Mouse (Mus musculus) embryonic facial prominence, embryonic 13.5 days (tissue): ENCODE data around the gene Kcmf1. TPM values are rescaled to one million over a fixed set of nuclear protein-coding genes. Genes with fewer than 3 reads are reported as not detected.

ENCODE experiments used
- ATAC-seq: fragments of 200-750 bp; cut with Nextera tagmentation; 2 replicates; pipeline ENCODE4 v1.8.0; 2017; ENCODE audit warnings: low read depth; ENCODE audit not compliant: insufficient number of reproducible peaks, insufficient read depth, low FRiP score, low TSS enrichment
- H3K27ac ChIP-seq: fragments of 300-500 bp; sonication (generic); 2 replicates; pipeline ENCODE4 v1.5.1; 2015; ENCODE audit warnings: moderate library complexity, mild to moderate bottlenecking, inconsistent platforms
- H3K27me3 ChIP-seq: fragments of 300-500 bp; sonication (generic); 2 replicates; pipeline ENCODE4 v1.6.1; 2015; ENCODE audit warnings: mild to moderate bottlenecking, inconsistent platforms
- H3K36me3 ChIP-seq: fragments of 300-500 bp; sonication (generic); 2 replicates; pipeline ENCODE4 v1.6.1; 2015; ENCODE audit warnings: mild to moderate bottlenecking, inconsistent platforms
- H3K4me1 ChIP-seq: fragments of 300-500 bp; sonication (generic); 2 replicates; pipeline ENCODE4 v1.6.1; 2015; ENCODE audit warnings: inconsistent platforms
- H3K4me2 ChIP-seq: fragments of 300-500 bp; sonication (generic); 2 replicates; pipeline ENCODE4 v1.6.1; 2015; ENCODE audit warnings: moderate library complexity, mild to moderate bottlenecking, inconsistent platforms
- H3K4me3 ChIP-seq: fragments of 300-500 bp; sonication (generic); 2 replicates; pipeline ENCODE4 v1.5.1; 2015; ENCODE audit warnings: mild to moderate bottlenecking, inconsistent platforms
- H3K9ac ChIP-seq: fragments of 300-500 bp; sonication (generic); 2 replicates; pipeline ENCODE4 v1.6.1; 2015; ENCODE audit warnings: mild to moderate bottlenecking, inconsistent platforms
- H3K9me3 ChIP-seq: fragments of 300-500 bp; sonication (generic); 2 replicates; pipeline ENCODE4 v1.6.1; 2016; ENCODE audit warnings: inconsistent platforms
- WGBS: fragments of 180-500 bp; shearing (Covaris S2); methylation state at CpG from one replicate; pipeline ENCODE4 v1.1.7; 2015; ENCODE audit warnings: mixed read lengths; 5-methylcytosine and 5-hydroxymethylcytosine counted together
- polyA plus RNA-seq: library from polyadenylated mRNA; unstranded; fragments of >200 nt; fragmentation: Nextera tagmentation; extraction: Ambion mirVana; gene quantifications from 2 replicates; pipeline ENCODE4 v1.2.1, GENCODE M21; 2015

The Kcmf1 gene
- polyA plus RNA-seq, 1 experiment from 2014 or later: 31.7 TPM

DNA sequence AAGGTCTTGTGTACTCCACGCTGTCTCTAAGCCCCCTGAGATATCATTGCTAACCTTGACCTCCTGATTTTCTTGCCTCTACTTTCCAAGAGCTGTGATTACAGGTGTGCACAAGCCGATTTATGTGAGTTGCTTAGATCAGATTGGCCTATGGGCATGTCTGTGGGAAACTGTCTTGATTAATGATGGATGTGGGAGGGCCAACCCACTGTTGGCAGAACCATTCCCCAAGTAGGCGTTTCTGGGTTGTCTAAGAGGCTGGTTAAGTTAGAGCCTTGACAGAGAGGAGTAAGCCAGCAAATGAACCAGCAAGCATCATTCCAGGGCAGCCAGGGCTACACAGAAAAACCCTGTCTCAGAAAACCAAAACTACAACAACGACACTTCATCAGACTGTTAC is 26.3 kb upstream of the Kcmf1 start:
- no peaks in the 10 kb centered on the region for H3K27me3 ChIP-seq
- no peaks in the 10 kb centered on the region for H3K9me3 ChIP-seq
- WGBS: 70% methylated on average over 4 of the region's 4 CpGs
- no peak overlapping the region for H3K4me3 ChIP-seq
- no peak overlapping the region for H3K9ac ChIP-seq
- no peak for ATAC-seq
- no peaks in the 10 kb centered on the region for H3K36me3 ChIP-seq
- H3K4me1 ChIP-seq: peaks cover 7% of the 10 kb centered on the region
- H3K4me2 ChIP-seq: no peak overlapping the region
- H3K27ac ChIP-seq: peak overlapping the region; percentile 55; the same call in 1 of the 2 replicates

GRCm38 (mm10) chr6:72923381-72923780 is 23.6 kb upstream of the Kcmf1 start:
- no peak overlapping the region for H3K4me2 ChIP-seq

DNA sequence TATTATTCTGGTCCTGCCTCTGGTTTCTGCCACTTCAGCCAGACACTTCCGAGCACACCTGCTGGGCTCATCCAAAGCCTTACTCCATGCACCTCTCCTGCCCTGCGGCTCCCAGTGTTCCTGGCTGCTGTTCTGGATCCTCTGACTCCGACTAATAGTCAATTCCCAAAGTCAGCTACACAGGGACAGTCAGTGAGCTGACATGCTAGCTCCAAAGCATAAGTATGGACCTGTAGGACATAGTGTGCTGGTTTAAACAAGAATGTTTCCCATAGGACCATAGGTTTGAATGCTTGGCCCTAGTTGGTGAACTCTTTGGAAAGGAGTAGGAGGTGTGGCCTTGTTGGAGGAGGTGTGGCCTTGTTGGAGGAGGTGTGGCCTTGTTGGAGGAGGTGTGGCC is 21.3 kb upstream of the Kcmf1 start:
- H3K4me1 ChIP-seq: no peaks in the 10 kb centered on the region
- no peaks in the 10 kb centered on the region for H3K9me3 ChIP-seq
- WGBS: 93% methylated on average over 3 of the region's 3 CpGs
- no peak overlapping the region for H3K4me2 ChIP-seq
- H3K27me3 ChIP-seq: no peaks in the 10 kb centered on the region
- no peak overlapping the region for H3K4me3 ChIP-seq
- no peaks in the 10 kb centered on the region for H3K36me3 ChIP-seq
- H3K27ac ChIP-seq: no peak overlapping the region
- ATAC-seq: no peak
- H3K9ac ChIP-seq: no peak overlapping the region

More at GRCm38 (mm10) chr6:72923381-72923780, 23.6 kb upstream of the Kcmf1 start:
- no peak overlapping the region for H3K4me3 ChIP-seq
- H3K9me3 ChIP-seq: no peaks in the 10 kb centered on the region
- H3K36me3 ChIP-seq: no peaks in the 10 kb centered on the region
- H3K27ac ChIP-seq: no peak overlapping the region
- no peak overlapping the region for H3K9ac ChIP-seq
- peaks cover 7% of the 10 kb centered on the region for H3K4me1 ChIP-seq
- ATAC-seq: no peak
- WGBS: 87% methylated on average over 8 of the region's 8 CpGs
- no peaks in the 10 kb centered on the region for H3K27me3 ChIP-seq

DNA sequence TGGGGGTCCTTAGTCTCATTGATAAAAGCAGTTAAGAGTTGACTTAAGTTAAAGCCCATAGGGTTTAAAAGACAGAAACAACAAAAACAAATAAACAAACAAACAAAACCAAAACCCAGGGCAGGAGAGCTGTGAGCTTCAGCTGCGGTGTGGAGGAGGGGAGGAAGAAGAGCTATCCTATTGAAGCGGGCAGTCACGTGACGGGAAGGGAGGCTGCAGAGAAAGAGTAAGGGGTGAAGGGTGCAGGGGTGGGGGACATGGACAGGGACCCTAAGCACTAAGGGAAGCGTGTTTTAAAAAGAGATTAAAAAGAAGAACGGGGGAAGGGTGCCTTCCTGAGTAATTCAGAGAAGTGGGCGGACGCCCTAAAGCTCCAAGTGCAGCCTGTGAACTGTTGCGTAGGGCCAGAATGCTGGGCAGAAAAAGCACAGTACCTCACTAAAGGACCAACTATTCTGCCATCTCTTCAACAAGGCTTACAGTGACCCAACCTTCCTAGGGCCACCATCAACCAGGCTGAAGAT is 18.8 kb upstream of the Kcmf1 start:
- no peaks in the 10 kb centered on the region for H3K36me3 ChIP-seq
- ATAC-seq: no peak
- H3K27me3 ChIP-seq: no peaks in the 10 kb centered on the region
- H3K4me2 ChIP-seq: no peak overlapping the region
- WGBS: 62% methylated on average over 9 of the region's 9 CpGs
- H3K9me3 ChIP-seq: no peaks in the 10 kb centered on the region
- no peak overlapping the region for H3K27ac ChIP-seq
- no peak overlapping the region for H3K9ac ChIP-seq
- H3K4me1 ChIP-seq: no peaks in the 10 kb centered on the region
- no peak overlapping the region for H3K4me3 ChIP-seq

- Histone ChIP-seq H3K36me3 (no peaks in the 10 kb centered on the region), H3K27ac (no peak overlapping the region), H3K4me1 (no peaks in the 10 kb centered on the region), H3K4me2 (no peak overlapping the region), H3K27me3 (no peaks in the 10 kb centered on the region), H3K9me3 (no peaks in the 10 kb centered on the region), H3K9ac (no peak overlapping the region), H3K4me3 (no peak overlapping the region)
- no peak for ATAC-seq
- 83% methylated on average over 7 of the region's 7 CpGs for WGBS
These were observed 16.6 kb upstream of the Kcmf1 start for GRCm38 (mm10) chr6:72916330-72916729.

DNA sequence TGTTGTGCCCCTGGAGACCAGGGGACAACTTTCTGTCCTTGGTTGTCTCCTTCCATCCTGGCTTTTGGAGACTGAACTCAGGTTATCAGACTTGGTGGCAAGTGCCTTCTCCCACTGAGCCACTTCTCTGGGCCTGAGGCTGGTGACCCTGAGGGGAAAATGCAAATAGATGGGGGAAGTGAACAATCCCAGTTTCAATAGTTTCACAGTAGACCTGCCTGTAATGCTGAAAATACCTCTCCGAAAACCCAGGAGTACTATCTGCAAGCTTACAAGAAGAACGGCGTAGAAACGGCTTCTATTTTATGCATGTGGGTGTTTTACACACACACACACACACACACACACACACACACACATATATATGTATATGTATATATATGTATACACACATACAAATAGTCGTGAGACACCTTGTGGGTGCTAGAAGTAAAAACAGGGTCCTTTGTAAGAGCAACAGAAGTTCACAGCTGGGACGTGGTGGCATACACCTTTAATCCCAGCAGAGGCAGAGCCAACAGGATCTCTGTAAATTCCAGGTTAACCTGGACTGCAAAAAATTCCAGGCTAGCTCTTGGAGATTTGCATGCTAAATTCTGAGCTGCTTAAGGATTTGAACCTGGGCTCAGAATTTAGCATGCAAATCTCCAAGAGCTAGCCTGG is 14.4 kb upstream of the Kcmf1 start:
- 79% methylated on average over 6 of the region's 6 CpGs for WGBS
- ATAC-seq: no peak
- Histone ChIP-seq H3K27me3 (no peaks in the 10 kb centered on the region), H3K27ac (no peak overlapping the region), H3K9ac (no peak overlapping the region), H3K4me3 (no peak overlapping the region), H3K9me3 (no peaks in the 10 kb centered on the region), H3K36me3 (no peaks in the 10 kb centered on the region), H3K4me2 (no peak overlapping the region), H3K4me1 (no peaks in the 10 kb centered on the region)

DNA sequence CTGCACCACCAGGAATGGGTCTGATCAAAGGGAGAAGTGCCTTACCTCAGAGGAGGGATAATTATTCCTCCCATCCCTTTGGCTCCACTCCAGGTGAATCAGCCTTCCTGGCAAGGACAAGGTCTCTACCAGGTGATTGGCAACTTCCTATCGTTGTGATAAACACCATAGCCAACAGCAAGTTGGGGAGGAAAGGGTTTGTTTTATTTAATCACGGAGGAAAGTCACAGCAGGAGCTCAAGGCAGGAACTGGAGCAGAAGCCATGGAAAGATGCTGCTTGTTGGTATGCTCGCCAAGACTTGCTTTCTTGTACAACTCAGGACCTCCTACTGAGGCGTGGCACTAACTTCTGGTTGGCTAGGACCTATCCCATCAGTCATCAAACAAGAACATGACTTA is 11.5 kb upstream of the Kcmf1 start:
- 59% methylated on average over 4 of the region's 4 CpGs for WGBS
- no peak overlapping the region for H3K4me2 ChIP-seq
- no peaks in the 10 kb centered on the region for H3K36me3 ChIP-seq
- H3K27ac ChIP-seq: no peak overlapping the region
- H3K9ac ChIP-seq: no peak overlapping the region
- H3K9me3 ChIP-seq: no peaks in the 10 kb centered on the region
- no peak for ATAC-seq
- no peak overlapping the region for H3K4me3 ChIP-seq
- H3K4me1 ChIP-seq: no peaks in the 10 kb centered on the region
- no peaks in the 10 kb centered on the region for H3K27me3 ChIP-seq

GRCm38 (mm10) chr6:72902254-72902990 is 2.6 kb upstream of the Kcmf1 start:
- Histone ChIP-seq H3K4me2 (no peak overlapping the region), H3K27ac (no peak overlapping the region), H3K36me3 (no peaks in the 10 kb centered on the region), H3K27me3 (no peaks in the 10 kb centered on the region), H3K4me3 (no peak overlapping the region), H3K9ac (no peak overlapping the region), H3K9me3 (no peaks in the 10 kb centered on the region), H3K4me1 (peaks cover 16% of the 10 kb centered on the region)
- no peak for ATAC-seq
- 83% methylated on average over 6 of the region's 6 CpGs for WGBS

DNA sequence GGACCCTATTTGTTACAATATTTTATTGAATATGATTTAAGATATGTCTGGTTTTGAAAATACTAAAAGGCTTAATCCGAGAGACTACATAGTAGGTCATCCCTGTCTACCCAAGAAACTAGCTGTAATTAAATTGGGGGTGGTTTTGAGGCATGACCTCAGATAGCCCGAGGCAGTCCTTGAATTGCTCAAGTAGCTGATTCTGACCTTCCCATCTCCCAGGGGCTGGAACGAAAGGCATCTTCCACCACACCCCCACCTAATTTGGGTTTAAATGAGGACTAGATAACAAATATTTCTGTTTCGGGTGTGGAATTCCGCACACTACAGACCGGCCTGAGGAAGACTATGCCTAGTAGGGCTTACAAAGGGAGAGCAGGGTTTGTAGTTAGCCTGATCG is 1.2 kb upstream of the Kcmf1 start:
- 38% methylated on average over 7 of the region's 7 CpGs for WGBS
- peak overlapping the region; percentile 98; the same call in 1 of the 2 replicates for H3K27ac ChIP-seq

DNA sequence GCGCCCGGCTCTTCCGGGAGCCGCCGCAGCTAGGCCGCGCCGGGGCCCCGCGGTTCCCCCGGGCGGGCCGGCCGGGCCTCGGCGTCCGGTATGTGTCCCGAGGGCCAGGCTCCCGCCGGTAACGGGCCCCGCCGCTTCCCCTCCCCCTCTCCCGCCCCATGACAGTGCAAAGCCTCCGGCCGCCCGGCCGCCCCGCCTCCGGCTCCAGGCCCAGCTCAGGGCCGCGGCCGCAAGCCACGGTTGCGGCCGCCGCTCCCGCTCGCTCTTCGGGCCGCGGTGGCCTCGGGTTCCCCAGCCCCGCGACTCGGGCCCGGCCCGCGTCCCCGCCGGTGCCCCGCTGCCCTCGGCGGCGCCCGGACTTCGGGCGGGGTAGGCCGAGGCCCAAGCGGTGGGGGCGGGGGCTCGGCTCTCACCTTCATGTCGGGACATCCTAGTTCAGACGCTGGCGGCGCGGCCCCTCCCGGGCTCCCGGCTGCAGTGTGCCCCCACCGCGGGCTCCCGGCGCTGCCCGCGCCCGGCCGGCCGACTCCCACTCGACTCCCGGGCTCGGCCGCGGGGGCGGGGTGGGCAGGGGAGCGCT is 488 bp downstream of the Kcmf1 start:
- peak; percentile 57 for ATAC-seq
- Histone ChIP-seq H3K9me3 (no peaks in the 10 kb centered on the region), H3K9ac (peak overlapping the region; percentile 99), H3K4me3 (peak overlapping the region; percentile 85), H3K4me2 (peak overlapping the region; percentile 74), H3K4me1 (peaks cover 36% of the 10 kb centered on the region), H3K36me3 (peaks cover 11% of the 10 kb centered on the region; the same call in 1 of the 2 replicates), H3K27ac (peak overlapping the region; percentile 98), H3K27me3 (no peaks in the 10 kb centered on the region)
- 0% methylated on average over 56 of the region's 85 CpGs for WGBS

More for the DNA sequence above, 1.2 kb upstream of the Kcmf1 start:
- Histone ChIP-seq H3K9ac (peak overlapping the region; percentile 99; the same call in 1 of the 2 replicates), H3K4me3 (peak overlapping the region; percentile 85), H3K9me3 (no peaks in the 10 kb centered on the region), H3K4me2 (peak overlapping the region; percentile 74), H3K36me3 (peaks cover 5% of the 10 kb centered on the region; the same call in 1 of the 2 replicates), H3K4me1 (peaks cover 29% of the 10 kb centered on the region), H3K27me3 (no peaks in the 10 kb centered on the region)
- no peak for ATAC-seq

DNA sequence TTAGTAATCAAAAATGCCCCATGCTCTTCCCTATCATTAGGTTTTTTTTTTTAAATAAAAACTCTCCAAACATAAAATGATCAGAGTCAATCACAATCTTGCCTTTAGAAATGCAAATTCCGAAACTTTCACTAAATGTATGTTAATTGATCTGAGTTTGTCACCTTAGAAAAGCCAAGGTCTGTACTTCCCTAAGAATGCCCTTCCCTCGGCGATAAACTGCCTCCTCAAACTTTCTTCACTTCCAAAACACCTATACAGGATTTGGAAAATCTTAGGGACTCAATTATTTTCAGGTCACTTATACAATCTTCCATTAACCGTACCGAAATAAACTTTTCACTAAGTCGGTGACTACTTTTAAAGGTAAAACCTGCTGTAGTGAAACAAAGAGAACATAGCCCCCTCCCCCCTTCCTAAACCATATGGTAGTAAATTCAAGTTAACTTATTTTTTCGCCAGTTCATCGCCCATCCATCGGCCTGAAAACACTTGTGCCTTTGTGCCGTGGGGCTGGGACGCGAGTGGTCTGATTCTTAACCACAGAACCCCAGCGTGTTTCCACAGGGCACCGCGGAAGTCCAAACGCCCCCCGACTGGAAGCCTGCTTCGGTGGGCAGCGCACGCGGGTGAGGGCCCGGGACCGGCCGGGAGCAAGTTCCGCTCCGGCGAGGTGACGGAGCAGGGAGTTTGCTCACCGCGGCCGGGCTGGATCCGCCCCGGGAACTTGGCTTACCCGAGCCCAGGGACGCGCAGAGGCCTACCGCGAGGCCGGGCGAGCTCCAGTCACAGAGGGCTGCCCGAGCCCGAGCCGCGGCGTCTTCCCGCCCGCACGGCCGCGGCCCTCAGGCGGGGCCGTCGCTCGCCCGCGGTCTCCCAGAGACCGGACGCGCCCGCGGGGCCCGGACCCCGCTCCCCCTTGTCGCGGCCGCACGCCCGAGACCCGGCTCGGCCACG is 1.3 kb downstream of the Kcmf1 start:
- H3K4me2 ChIP-seq: peak overlapping the region; percentile 74
- no peak; the same call in none of the 2 replicates for ATAC-seq
- under 1% methylated on average over 54 of the region's 71 CpGs for WGBS
- H3K27me3 ChIP-seq: no peaks in the 10 kb centered on the region
- H3K27ac ChIP-seq: peak overlapping the region; percentile 98
- peaks cover 12% of the 10 kb centered on the region; the same call in 1 of the 2 replicates for H3K36me3 ChIP-seq
- peak overlapping the region; percentile 99 for H3K9ac ChIP-seq
- peak overlapping the region; percentile 85 for H3K4me3 ChIP-seq
- no peaks in the 10 kb centered on the region for H3K9me3 ChIP-seq
- peaks cover 36% of the 10 kb centered on the region for H3K4me1 ChIP-seq
